Mouse (Mus musculus): ENCODE data around the gene Endov.
A peak's percentile ranks its signal among the peaks of the same experiment; 100 is the strongest.

Gene Endov

DNA sequence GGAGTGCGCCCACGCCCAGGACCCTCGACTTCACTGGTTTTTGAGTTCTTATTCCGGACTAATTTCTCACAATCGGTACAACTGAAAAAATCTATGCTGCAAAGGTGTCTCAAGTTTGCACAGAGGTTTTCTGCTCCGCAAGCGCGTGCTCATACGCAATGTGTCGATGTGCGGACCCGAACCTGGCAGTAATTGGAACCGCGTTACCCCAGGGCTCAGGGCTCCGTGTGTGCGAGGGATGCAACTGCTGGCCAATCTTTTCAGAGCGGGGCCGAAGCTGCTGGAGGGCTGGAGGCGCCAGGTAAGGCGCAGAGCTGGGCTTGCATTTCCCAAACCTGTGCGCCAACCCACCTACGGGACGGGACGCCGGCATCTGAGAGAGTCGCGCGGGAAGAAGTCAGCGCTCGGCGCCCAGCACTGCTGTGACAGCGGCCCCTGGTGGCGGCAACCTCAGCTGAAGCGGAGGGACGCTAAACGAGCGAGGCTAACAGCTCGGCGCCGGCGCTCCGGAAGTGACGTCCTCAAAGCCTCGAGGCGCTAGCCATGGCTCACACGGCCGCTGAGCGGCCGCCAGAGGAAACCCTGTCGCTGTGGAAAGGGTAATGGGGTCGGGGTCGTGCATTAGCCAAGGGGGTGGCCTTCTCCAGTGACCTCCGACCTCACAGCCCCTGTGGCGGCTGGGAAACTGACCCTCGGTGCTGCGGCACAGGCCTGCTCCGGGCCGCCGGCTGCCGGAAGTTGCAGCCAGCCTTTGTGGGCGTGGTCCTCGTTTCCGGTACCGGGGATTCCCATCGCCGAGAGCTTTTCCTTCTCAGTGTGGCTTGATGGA lies at the start of gene Endov:
Endov (plus strand) TSS at position 487 of the 829 bp plus-strand sequence.
- peak; percentile 99 for ATAC-seq (ENCODE audit: low TSS enrichment)

DNA sequence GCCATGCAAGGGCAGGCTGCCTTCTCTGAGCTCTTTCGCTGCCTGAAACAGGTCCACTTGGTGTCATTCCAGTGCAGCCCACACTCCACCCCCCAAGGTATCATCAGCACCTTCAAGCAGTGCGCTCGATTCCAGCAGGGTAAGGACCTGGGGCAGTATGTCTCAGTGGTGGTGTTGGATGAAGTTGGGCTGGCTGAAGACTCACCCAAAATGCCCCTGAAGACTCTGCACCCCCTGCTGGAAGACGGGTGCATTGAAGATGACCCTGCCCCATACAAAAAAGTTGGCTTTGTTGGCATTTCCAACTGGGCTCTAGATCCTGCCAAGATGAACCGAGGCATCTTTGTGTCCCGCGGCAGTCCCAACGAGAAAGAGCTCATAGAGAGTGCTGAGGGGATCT lies 48.9 kb upstream of the Endov start:
- ATAC-seq (ENCODE audit: low TSS enrichment), result no peak

DNA sequence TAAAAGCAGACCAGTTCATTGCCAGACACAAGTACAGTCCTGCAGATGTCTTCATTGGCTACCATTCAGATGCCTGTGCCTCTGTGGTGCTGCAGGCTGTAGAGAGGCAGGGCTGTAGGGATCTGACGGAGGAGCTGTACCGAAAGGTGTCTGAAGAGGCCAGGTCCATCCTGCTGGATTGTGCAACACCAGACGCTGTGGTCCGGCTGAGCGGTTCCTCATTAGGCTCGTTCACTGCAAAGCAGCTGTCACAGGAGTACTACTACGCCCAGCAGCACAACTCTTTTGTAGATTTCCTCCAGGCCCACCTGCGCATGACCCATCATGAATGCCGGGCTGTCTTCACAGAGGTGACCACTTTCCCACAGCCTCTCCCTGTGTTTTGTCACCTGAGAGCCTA lies 47.7 kb upstream of the Endov start:
- ATAC-seq (ENCODE audit: low TSS enrichment), result no peak

DNA sequence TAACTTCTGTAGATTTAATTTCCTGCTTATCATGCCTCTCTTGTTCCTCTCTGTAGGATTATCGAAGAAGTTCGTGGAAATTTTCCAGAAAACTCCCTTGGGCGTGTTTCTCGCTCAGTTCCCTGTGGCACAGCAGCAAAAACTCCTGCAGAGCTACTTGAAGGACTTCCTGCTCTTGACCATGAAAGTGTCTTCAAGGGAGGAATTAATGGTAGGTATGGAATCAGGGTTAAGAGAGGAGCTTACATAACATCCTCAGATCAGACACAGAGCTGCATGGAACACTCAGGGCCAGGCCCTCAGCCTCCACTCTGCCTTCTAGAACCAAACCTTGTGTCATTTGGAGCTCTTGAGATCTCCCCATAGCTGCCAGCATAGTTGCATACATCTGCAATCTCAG lies 35.0 kb upstream of the Endov start:
- ATAC-seq (ENCODE audit: low TSS enrichment), result no peak

- ATAC-seq (ENCODE audit: low TSS enrichment), result no peak
These were observed 13.3 kb upstream of the Endov start for GRCm38 (mm10) chr11:119477876-119478275.

DNA sequence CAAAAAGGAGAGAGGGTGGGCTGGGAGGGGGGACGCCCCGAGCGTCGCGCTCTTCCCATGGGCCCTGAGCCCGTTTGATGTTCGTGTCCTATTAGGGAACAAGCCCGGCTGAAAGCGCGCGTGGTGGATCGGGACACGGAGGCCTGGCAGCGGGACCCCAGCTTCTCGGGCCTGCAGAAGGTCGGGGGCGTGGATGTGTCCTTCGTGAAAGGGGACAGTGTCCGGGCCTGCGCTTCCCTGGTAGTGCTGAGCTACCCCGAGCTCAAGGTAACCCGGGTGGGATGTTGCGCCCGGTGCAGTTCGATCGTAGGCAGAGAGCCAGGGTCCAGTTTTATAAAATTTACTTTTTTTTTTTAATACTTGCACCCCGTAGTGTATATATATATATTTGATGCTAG lies 542 bp downstream of the Endov start:
- ATAC-seq (ENCODE audit: low TSS enrichment), result no peak

GRCm38 (mm10) chr11:119492830-119493229 lies 1.7 kb downstream of the Endov start:
- no peak for ATAC-seq (ENCODE audit: low TSS enrichment)

DNA sequence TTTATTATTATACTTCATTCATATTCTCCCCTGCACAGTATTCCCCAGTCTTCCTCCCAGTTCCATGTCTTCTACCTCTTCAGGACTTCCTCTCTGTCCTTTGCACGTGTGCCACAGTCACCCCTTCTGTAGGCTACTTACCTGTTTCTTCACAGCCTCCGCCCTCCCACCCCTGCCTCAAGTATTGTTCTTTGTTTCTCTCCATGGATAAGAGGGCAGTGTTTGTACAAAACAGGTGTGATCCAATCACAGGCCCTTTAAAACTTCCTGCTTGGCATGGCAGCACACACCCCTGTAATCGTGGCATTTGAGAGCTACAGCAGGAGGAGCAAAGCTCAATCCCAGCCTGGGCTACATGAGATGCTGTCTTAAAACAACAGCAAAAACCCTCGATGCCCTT lies 2.4 kb downstream of the Endov start:
- ATAC-seq (ENCODE audit: low TSS enrichment), result no peak

DNA sequence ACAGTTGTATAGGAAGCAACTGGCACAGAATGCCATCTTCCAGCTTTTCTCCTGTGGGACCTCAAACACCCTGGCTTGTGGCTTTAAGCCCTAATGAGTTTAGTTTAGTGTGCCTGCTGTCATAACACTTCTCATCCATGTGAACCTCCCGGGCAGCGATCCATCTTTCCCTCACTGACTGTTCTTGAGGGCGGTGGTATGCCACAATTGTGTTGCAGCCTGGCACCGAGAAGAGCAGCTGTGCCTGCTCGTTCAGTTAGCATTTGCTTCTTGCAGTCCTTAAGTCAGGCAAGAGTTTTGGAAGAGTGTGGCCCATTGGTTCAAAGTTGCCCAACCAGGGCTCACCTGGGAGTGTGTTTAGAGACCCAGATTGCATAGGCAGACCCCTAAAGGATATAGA lies 5.0 kb downstream of the Endov start:
- ATAC-seq (ENCODE audit: low TSS enrichment), result no peak

DNA sequence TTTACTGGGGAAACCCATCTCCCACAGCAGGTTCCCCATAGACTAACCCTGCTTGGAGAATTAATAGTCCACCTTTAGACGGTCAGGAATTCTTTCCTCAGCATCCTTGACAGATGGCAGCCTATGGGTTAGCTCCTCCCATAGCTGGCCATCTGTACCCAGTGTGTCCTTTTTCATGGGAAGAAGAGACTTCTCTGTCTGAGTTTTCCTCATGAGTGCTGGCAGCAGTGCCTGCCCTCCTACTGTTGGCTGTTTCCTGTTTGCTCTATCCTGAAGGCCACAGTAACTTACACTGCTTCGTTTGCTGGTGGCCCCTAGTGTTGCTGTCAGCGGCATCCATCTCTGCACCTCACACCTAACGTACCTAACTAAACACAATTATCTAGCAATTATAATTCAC lies 6.3 kb downstream of the Endov start:
- no peak for ATAC-seq (ENCODE audit: low TSS enrichment)

- ATAC-seq (ENCODE audit: low TSS enrichment), result no peak
These were observed 8.2 kb downstream of the Endov start for GRCm38 (mm10) chr11:119499297-119499696.

DNA sequence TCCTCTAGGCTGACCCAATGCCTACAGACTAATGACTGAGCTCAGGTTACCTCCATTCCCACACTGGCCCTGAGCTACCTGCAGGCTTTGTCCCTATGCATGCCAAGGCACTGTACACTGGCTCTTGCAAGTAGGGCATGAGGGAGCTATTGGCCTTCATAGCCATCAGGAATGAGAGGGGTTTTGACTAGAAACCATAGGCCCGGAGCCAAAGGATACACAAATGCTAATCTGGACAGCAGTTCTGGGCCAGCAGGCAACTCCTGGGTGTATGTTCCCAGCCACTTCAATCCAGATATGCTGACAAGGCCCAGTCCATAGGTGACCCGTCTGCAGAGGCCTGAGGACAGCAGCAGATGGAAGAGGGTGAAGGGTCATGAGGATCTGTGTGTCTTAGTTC lies 8.9 kb downstream of the Endov start:
- no peak for ATAC-seq (ENCODE audit: low TSS enrichment)

DNA sequence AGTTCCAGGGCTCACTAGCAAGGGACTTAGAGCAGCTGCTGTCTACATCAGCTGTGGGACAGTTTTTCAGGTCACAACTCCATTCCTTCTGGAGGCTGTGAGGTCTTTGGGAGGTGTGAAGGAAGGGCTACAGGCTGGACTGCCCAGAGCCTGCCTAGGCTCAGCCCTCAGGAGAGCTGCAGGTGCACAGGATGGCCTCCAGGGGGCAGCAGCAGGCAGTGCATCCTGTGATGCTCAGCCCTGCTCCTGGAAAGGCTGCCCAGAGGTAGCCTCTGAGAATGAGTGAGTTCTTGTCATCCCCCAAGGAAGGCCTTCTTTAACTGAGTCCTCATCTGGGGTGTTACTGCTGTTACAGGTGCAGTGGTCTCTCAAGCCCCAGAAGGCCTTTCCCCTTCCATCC lies 12.5 kb downstream of the Endov start:
- ATAC-seq (ENCODE audit: low TSS enrichment), result peak; percentile 75

DNA sequence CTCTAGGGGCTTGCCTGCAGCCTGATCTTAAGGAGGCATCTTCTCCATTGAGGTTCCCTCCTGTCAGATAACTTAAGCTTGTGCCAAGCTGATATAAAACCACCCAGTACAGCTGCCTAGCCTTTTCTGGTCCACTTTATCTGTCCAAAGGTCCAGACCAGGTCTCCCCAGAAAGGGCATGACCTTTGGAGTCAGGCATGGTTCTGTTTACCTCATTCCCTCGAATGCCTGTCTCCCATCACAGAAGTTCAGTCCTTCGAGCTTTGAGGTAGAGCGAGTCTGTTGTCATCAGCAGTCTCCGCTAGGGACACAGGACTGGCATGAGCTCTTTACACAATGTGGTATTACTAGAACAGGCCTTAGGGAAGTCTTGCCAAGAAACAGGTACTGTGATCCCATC lies 15.2 kb downstream of the Endov start:
- no peak for ATAC-seq (ENCODE audit: low TSS enrichment)

GRCm38 (mm10) chr11:119507772-119508171 lies 16.6 kb downstream of the Endov start:
- peak; percentile 73; the same call in 1 of the 2 replicates for ATAC-seq (ENCODE audit: low TSS enrichment)

GRCm38 (mm10) chr11:119509165-119509776 lies 18.1 kb downstream of the Endov start:
- no peak for ATAC-seq (ENCODE audit: low TSS enrichment)

DNA sequence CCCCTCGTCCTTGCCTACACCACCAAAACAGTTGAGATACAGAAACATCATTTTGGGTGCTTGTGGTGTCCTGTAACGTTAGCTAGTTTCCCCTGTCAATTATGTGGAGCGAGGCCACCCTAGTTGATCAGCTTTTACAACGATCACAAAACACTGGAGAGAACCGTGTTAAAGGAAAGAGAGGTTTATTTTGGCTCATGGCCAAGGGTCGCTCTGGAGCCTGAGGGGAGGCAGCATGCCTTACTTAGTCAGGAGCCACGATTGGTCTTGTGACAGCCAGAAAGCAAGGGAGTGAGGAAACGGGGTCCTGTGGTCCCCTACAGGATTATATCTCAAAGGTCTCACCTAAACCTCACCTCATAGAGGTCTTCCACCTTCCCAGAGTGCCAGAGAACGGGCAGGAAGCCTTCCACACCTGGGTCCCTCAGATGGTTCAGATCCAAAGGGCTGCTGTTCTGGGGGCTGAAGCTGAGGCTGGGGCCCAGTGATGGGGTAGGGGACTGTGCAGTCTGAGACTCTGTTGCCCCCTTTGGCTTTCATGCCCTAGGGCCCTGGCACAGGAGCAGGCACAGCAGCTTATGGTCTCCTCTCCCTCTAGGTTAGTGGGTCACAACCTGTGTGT lies 22.0 kb downstream of the Endov start:
- ATAC-seq (ENCODE audit: low TSS enrichment), result no peak

DNA sequence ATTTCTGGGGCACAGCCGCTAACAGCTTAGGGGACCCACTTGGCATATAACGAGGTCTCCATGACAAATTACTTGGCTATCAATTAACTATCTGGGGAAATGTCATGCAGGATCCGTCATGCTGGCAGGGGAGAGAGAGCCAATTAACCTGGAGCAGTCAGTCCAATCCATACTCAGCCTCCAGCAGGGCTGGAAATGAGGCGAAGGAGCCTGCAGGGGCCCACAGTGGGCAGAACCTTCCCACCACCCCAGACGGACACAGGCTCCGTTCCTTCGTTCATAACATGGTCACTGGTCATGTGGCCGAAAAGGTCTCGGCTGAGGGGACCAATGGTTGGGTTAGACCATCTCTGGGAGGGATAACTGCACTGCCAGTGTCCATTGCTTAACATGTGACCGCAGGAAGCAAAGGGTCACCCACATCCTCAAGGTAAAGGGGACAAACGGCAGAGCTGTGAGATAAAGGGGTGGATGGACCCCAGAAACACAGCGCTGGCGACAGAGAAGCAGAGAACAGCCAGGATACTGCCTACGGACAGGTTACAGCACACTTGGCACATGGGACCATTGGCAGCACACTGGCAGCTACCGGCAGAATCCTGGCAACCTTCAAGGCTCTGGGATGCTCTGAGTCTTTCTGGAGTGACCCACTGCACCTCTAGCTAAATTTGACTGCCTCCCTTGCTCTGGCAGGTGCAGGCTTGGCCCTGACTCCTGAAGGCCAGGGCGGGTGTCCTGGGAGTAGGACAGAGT lies 23.1 kb downstream of the Endov start:
- no peak for ATAC-seq (ENCODE audit: low TSS enrichment)

DNA sequence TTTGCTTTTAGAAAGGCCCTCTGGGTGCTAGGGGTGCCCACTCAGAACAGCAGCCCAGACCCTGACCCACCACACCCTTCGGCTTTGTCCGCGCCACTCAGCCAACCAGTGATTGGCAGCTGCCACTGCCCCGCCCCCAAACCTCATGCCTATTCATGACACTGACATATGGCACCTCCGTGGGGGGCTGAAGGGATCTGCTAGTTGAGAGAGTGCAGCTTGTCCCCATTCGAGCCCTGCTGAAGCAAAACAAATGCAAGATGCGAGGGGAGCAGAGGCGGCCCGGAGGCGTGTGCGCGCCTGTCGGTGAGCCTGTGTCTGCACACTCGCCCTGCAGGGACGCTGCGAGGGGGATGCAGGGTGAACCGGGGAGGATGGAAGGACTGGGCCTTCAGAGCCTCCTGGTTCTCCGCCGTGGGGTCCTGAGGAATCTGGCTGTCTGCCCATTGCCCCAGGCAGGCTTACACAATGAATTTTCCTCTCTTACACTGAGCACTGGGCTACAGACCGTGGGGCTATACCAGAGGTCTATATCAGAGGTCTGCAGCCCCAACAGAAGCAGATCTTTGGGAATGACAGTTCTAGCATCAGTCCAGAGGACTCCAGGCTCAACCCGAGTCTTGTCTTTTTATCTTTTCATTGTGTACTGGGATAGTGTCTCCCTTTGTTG lies 24.0 kb downstream of the Endov start:
- ATAC-seq (ENCODE audit: low TSS enrichment), result peak; percentile 53

GRCm38 (mm10) chr11:119515823-119516676 lies 24.9 kb downstream of the Endov start:
- ATAC-seq (ENCODE audit: low TSS enrichment), result peak; percentile 48; the same call in 1 of the 2 replicates

All from frontal cortex, adult (tissue).